Mouse (Mus musculus) G1E (cell line): ENCODE measurements around the gene Upk1b.

Source experiments
- CTCF ChIP-seq: IDR thresholded peaks from 2 replicates; pipeline ENCODE4 v1.5.1; 2012; ENCODE audit warnings: low read depth, low read length, inconsistent platforms, mixed read lengths
- GATA1 ChIP-seq: IDR thresholded peaks from 2 replicates; pipeline ENCODE4 v1.6.1; 2012; ENCODE audit warnings: borderline replicate concordance, low read length, inconsistent platforms, mixed read lengths
- GATA2 ChIP-seq: IDR thresholded peaks from 2 replicates; pipeline ENCODE4 v1.6.1; 2012; ENCODE audit warnings: low read depth, low read length, inconsistent platforms, borderline replicate concordance
- POLR2AphosphoS5 ChIP-seq: IDR thresholded peaks from 2 replicates; pipeline ENCODE4 v1.6.1; 2012; ENCODE audit warnings: low read depth, low read length, inconsistent platforms; ENCODE audit not compliant: insufficient replicate concordance
- TAL1 ChIP-seq: conservative IDR thresholded peaks from 2 replicates; pipeline ENCODE4 v1.6.1; 2012; ENCODE audit warnings: low read depth, low read length, inconsistent platforms, mixed read lengths

DNA sequence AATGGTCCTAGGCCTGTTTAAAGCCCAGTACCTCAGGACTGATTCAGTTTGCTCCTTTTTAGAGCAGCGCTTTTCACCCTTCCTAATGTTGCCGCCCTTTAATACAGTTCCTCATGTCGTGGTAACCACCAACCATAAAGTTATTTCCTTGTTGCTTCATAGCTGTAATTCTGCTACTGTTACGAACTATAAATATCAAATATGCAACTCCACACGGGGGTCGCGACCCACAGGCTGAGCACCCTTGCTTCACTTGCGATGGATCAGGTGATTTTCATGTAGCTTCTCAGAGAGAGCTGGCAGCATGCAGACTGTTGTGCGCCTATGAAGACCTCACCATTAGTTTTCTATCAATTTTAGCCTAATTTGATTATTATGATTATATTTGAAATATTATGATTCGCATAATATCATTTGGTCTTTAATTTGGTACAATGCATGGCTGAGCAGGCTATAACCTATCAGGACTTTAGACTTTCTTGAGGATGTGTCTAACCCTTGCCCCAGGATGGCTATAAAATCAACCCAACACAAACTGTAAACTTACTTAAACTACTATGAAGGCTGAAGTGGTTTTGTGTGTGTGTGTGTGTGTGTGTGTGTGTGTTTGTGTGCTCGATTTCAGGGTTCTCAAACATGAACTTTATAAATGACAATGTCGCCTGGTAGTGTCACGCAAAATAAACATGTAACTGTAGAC lies 58.8 kb downstream of the Upk1b start:
- TF ChIP-seq CTCF (no peak), TAL1 (no peak), GATA1 (no peak), GATA2 (no peak), POLR2AphosphoS5 (no peak)
